Mouse (Mus musculus): Measurements from ENCODE around the gene Gm21958.

The Gm21958 gene

DNA sequence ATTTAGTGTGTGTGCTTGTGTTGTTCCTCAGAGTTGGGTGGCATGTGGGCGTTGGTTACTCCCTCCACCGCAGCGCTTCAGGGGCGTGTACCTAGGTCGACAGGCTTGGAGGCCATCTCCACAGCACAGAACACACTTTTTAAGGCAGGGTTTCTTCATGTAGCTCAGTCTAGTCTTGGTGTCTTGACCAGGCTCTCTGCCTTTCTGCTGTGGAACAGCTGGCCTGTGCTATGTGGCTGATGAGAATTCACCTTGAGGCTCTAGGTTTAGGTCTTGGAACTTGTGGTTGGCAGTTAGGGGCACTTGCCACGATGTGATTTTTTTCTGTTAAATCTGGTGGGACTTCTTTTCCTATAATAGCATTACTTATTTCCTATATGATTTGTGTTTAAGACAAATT, at the start of gene Gm21958:
TSS of gene Gm21958 (minus strand) at position 101 of the 400 bp plus-strand sequence.
- 89% methylated on average over 6 of the region's 6 CpGs for WGBS

DNA sequence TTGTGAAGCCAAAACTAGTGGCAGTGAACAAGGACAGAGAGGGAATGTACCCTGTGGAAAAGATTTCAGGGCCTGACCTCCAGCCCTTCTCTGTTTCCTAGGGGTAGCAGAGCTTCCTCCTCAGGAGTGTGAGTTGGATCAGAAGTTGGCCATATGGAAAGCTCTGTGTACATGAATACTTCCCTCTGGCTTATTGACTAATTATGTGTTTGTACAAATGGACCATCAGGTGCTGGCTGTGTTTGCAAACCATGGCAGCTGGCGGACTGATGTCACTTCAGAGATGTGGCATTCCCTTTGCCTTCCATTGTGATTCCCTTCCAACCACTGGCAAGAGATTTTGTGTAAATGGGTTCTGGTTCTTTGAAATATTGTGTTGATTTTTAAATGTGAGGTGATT, 47.1 kb upstream of the Gm21958 start:
- WGBS: 98% methylated on average over 1 of the region's 1 CpGs

DNA sequence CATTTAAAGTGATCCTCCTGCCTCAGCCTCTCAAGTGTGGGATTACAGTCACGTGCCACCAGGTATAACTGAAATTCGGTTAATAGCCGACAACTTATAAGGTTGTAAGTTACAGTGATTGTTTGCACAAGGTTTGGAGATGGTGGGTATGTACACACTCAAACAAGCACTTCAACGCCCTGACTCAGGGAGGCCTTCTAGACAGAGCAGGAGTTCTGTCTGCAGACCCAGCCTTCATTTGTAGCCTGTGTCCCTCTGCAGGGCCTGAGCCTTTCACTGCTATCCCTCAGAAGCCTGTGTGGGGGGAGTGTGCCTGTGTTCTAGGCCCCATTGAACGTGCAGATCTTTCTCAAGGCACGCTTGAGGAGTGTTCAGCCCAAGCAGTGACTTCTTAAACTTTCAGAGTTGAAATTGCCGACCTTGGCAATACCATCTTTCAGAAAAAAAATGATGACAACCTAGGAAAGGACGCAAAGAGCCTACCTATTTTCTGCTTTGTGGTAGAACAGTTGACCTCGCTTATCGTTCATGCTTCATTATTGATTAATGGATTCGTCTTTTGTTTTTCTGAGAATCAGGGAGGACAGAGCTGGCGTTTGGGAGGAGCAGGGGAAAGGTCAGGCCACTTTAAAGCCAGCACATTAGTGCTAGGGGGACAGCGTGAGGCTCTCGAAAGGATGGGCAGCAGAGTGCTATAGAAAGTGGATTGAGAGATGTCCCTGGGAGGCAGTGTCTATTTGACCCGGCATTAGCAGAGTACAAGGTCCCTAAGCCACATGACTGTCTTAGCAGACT, 46.4 kb upstream of the Gm21958 start:
- 89% methylated on average over 15 of the region's 15 CpGs for WGBS

- WGBS: 84% methylated on average over 9 of the region's 9 CpGs
Observed at GRCm38 (mm10) chr3:54759211-54759610, 45.1 kb upstream of the Gm21958 start.

GRCm38 (mm10) chr3:54757446-54757845, 43.3 kb upstream of the Gm21958 start:
- 84% methylated on average over 8 of the region's 8 CpGs for WGBS

GRCm38 (mm10) chr3:54756058-54756457, 41.9 kb upstream of the Gm21958 start:
- 3% methylated on average over 11 of the region's 11 CpGs for WGBS

GRCm38 (mm10) chr3:54755145-54756041, 41.2 kb upstream of the Gm21958 start, which contains the start of gene Smad9:
Gene Smad9 (plus strand): TSS chr3:54755582.
- WGBS: under 1% methylated on average over 66 of the region's 66 CpGs

GRCm38 (mm10) chr3:54753411-54753810, 39.3 kb upstream of the Gm21958 start:
- 81% methylated on average over 4 of the region's 4 CpGs for WGBS

DNA sequence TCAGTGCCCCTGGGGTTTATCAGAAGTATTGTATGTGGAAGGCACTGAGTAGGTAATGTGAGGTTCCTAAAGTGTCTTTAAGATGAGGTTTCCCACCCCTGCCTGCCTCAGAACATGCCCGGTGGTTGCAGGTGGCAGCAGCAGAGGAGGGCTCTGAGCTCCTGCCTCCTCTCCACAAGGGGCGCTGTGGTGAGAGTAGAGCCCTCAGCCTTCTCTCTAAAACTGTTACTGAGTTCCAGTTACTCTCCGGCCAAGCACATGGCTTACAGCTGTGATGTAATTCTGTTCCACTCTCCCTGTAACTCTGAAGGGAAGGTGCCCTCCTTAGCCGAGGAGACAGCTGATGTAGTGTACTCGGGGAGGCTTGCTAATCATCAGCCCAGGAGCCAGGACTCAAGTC, 31.6 kb upstream of the Gm21958 start:
- WGBS: 50% methylated on average over 5 of the region's 5 CpGs

DNA sequence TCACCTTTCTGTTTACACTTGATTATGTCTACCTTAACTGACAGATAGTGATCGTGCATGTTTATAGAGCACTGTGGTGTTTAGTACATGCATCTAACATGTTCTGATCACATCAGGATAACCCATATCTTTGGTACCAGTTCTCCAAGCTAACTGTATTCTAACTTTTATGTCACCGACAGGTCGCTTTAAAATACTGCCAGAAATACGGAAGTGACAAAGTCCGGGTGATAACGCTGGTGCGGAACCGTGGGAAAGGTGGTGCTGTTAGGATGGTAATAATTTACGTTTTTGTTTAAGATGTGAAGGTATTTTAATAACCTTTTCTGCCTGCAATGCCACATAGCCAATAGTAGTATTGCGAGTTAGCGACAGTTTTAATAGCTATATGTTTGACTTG, 27.8 kb upstream of the Gm21958 start:
- 98% methylated on average over 11 of the region's 11 CpGs for WGBS

- WGBS: 95% methylated on average over 8 of the region's 8 CpGs
Observed at GRCm38 (mm10) chr3:54737317-54737716, 23.2 kb upstream of the Gm21958 start.

DNA sequence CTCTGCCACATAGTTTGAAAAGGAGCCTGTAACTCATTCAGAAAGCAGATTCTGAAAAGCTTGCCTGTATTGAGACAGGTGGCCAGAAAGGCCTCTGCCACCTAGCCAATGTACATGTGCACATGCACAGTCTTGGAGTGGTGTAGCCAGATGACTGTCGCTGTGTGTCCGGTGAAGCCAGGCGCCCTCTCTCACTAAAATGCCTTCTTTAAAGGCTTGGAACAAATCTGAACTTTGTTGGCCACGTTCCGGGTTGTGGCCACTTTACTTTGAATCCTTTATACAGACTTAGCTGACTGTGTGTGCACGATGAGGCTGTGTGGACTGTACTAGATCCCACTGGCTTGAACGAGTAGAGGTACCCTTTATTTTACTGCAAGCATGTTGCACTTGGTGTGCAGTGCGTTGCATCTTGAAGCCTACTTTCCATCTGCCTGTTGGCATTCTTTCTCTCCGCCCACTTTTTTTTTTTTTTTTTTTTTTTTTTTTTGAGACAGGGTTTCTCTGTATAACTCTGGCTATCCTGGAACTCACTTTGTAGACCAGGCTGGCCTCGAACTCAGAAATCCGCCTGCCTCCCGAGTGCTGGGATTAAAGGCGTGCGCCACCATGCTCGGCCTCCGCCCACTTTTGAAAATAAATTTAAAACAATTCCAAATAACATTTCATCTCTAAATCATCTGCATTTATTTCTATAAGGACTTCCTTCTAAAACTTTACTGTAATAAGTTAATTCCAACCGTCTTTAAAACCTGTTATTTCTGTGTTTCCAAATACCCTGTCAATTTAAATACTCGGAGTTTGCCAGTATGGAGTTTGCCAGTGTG, 22.2 kb upstream of the Gm21958 start:
- 41% methylated on average over 18 of the region's 18 CpGs for WGBS

GRCm38 (mm10) chr3:54735247-54736046, 21.3 kb upstream of the Gm21958 start, which contains the start of the genes Exosc8 and Alg5:
Gene Exosc8 (minus strand): TSS chr3:54735393.
Gene Alg5 (plus strand): TSS chr3:54735539.
- under 1% methylated on average over 55 of the region's 65 CpGs for WGBS

- WGBS: under 1% methylated on average over 84 of the region's 84 CpGs
Observed at GRCm38 (mm10) chr3:54734411-54735246, 20.5 kb upstream of the Gm21958 start.

GRCm38 (mm10) chr3:54732371-54732770, 18.2 kb upstream of the Gm21958 start:
- 94% methylated on average over 4 of the region's 4 CpGs for WGBS

GRCm38 (mm10) chr3:54731626-54732150, 17.5 kb upstream of the Gm21958 start:
- 85% methylated on average over 8 of the region's 8 CpGs for WGBS

GRCm38 (mm10) chr3:54728100-54728499, 13.9 kb upstream of the Gm21958 start:
- WGBS: 81% methylated on average over 6 of the region's 6 CpGs

- 95% methylated on average over 2 of the region's 2 CpGs for WGBS
Observed at GRCm38 (mm10) chr3:54727588-54727987, 13.4 kb upstream of the Gm21958 start.

DNA sequence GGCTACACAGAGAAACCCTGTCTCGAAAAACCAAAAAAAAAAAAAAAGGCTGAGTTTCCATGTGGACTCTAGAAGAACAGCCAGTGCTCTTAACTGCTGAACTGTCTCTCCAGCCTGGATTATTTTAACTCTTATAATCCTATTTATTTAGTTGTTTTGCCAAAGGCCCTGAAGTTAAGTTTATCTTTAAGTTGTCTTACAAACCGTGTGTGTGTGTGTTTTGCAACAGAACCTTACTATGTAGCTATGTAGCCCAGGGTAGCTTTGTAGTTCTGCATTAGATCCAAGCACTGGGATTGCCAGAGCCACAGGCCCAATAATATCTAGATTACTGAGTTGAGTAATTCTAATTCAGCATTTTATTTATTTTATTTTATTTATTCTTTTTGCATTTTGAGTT, 11.2 kb upstream of the Gm21958 start:
- WGBS: 77% methylated on average over 2 of the region's 2 CpGs
